Mouse (Mus musculus) R1 (cell line): ENCODE measurements around the gene Olfr1271.
"Not testable (repeated sequence)": the region's sequence is repeated elsewhere in the genome, so short reads cannot be mapped to it uniquely, and the experiment has no call there.

Source experiments
- DNase-seq: peaks from one replicate; pipeline ENCODE4 v3.0.0-alpha.2; 2018; ENCODE audit warnings: low read depth, low spot score

Gene Olfr1271

DNA sequence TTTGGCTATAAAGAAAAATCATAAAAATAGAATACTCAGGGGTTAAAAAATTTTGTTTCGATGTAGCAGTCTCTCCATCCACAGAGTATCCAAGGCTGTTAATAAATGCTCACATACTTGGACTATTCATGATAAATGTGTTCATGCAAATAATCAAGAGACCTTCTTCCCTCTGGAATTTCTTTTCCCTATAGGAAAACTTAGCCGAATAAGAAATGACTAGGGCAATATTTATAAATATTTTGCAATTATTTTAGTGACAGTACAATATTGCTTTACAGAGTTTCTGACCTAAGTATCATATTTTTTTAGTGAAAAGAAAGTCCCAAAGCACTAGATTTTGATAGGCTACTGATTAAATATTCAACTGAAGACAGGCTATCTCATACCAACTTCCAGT is at the start of gene Olfr1271:
TSS of gene Olfr1271 (minus strand) at position 101 of the 400 bp plus-strand sequence.
- DNase-seq: no peak

DNA sequence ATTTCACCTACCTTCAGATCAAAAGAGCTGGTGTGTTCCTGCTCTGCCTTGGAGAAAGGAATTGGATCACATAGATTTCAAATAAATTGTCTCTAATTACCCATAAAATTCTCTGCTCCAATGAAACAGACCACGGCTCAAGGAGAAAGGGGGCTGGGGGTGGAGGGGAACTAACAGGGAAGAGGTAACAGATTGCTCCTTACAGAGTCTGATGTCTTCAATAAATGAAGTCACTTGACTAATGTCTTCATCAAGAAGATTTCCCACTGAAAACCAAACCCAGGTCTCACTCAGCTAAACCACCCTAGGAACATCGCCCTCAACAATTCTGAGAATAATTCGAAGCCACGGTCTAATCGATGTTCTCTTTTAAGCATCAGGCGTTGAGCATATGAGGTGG is 21.9 kb upstream of the Olfr1271 start, which contains the start of gene Olfr1272:
TSS of gene Olfr1272 (minus strand) at position 101 of the 400 bp plus-strand sequence.
- DNase-seq: no peak

DNA sequence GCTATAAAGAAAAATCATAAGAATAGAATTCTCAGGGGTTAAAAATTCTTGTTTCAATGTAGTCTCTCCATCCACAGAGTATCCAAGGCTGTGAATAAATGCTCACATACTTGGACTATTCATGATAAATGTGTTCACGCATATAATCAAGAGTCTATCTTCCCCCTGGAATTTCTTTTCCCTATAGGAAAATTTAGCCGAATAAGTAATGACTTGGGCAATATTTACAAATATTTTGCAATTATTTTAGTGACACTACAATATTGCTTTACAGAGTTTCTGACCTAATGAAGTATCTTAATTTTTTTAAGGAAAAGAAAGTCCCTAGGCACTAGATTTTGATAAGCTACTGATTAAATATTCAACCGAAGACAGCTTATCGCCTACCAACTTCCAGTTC is 13.3 kb downstream of the Olfr1271 start, which contains the start of gene Olfr142:
TSS of gene Olfr142 (minus strand) at position 101 of the 400 bp plus-strand sequence.
- DNase-seq: no peak

DNA sequence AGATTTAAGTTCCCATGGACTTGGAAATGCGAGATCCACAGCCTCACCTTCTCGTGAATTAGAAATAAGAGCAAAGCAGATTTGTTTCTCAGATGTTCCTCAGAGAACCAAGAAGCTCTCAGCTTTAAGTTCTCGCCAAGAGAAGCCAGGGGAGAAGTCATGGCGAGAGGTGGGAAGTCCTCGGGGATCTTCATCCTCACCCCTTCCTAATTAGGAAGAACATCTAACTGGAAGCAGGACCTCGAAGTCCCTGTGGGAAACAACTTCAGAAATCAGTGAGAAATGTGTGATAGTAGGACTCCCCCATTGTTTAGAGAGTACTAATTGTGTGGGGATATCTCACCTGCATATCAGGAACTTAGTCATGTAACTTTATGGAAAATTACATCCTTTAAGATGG is 46.4 kb downstream of the Olfr1271 start, which contains the start of gene Olfr1506:
TSS of gene Olfr1506 (minus strand) at position 101 of the 400 bp plus-strand sequence.
- not testable (repeated sequence) for DNase-seq
